Mouse (Mus musculus) bone marrow, adult 2 months (tissue): ENCODE results near the gene Lnpk.

Source experiments
- CTCF ChIP-seq: fragments of 200-500 bp; IDR thresholded peaks from 2 replicates; pipeline ENCODE4 v1.5.1; 2011; ENCODE audit warnings: low read length, control low read depth; ENCODE audit not compliant: control insufficient read depth, insufficient read depth
- POLR2A ChIP-seq: fragments of 200-500 bp; IDR thresholded peaks from 2 replicates; pipeline ENCODE4 v1.6.1; 2011; ENCODE audit warnings: low read depth, mild to moderate bottlenecking, control low read depth, low read length, borderline replicate concordance; ENCODE audit not compliant: control insufficient read depth

- TF ChIP-seq CTCF (no peak), POLR2A (no peak)
Measured at GRCm38 (mm10) chr2:74620368-74620767, 41.1 kb upstream of the Lnpk start.
